Mouse (Mus musculus) erythroblast, embryonic 14.5 days (primary cell): ENCODE results near the gene Zfp316. TPM values are rescaled to one million over a fixed set of nuclear protein-coding genes. Genes with fewer than 3 reads are reported as not detected.

Experiments used
- H3K27me3 ChIP-seq: 2 replicates; pipeline ENCODE4 v1.6.1; 2012; ENCODE audit warnings: inconsistent platforms; ENCODE audit not compliant: control insufficient read depth
- H3K36me3 ChIP-seq: 2 replicates; pipeline ENCODE4 v1.6.1; 2012; ENCODE audit warnings: mild to moderate bottlenecking, inconsistent platforms; ENCODE audit not compliant: control insufficient read depth
- H3K4me1 ChIP-seq: 2 replicates; pipeline ENCODE4 v1.6.1; 2012; ENCODE audit warnings: inconsistent platforms; ENCODE audit not compliant: control insufficient read depth
- H3K4me3 ChIP-seq: replicated peaks from 2 replicates; pipeline ENCODE3; 2012; ENCODE audit warnings: moderate library complexity, mild to moderate bottlenecking, inconsistent platforms
- H3K9me3 ChIP-seq: 2 replicates; pipeline ENCODE4 v1.6.1; 2012; ENCODE audit warnings: low read length, inconsistent platforms, mixed read lengths; ENCODE audit not compliant: control insufficient read depth
- GATA1 ChIP-seq: IDR thresholded peaks from 2 replicates; pipeline ENCODE4 v1.6.1; 2012; ENCODE audit warnings: low read length, inconsistent platforms, mixed read lengths
- TAL1 ChIP-seq: IDR thresholded peaks from 3 replicates; pipeline ENCODE4 v1.6.1; 2012; ENCODE audit warnings: low read length, inconsistent platforms, mixed read lengths
- polyA plus RNA-seq: library from polyadenylated mRNA; stranded (reverse); fragments of >175 nt; gene quantifications from 2 replicates; pipeline ENCODE4 v1.2.3, GENCODE M21; 2012

Zfp316 gene
- polyA plus RNA-seq, 1 experiment = 0.02 TPM

GRCm38 (mm10) chr5:143213832-143214231 is 56.0 kb downstream of the Zfp316 start:
- TF ChIP-seq TAL1 (no peak), GATA1 (no peak)
- Histone ChIP-seq H3K36me3 (no peaks in the 10 kb centered on the region), H3K9me3 (peaks cover 2% of the 10 kb centered on the region), H3K4me3 (no peak overlapping the region), H3K27me3 (no peaks in the 10 kb centered on the region), H3K4me1 (no peaks in the 10 kb centered on the region)

DNA sequence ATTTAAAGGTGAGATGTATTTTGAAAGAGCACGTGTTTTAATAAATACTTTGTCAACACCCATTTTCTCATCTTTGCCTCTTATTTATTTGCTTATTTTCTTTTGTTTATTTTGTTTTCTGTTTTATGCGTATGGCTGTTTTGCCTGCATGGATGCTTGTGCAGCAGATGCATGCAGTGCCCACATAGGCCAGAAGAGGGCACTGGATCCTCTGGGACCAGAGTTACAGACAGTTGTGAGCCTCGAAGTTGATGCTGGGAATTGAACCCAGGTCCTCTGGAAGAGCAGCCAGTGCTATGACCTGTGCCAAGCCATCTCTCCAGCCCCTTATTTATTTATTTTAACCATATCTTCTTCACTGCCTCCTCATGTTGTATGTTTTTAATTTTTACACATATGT is 64.8 kb downstream of the Zfp316 start:
- TF ChIP-seq GATA1 (no peak), TAL1 (no peak)
- peaks cover 15% of the 10 kb centered on the region for H3K9me3 ChIP-seq
- no peaks in the 10 kb centered on the region for H3K36me3 ChIP-seq
- H3K4me1 ChIP-seq = no peaks in the 10 kb centered on the region
- no peak overlapping the region for H3K4me3 ChIP-seq
- H3K27me3 ChIP-seq = no peaks in the 10 kb centered on the region

Other genes starting within 250 kb of the Zfp316 start
- 2.4 and 2.9 TPM in 2 replicates for gene Rnf216, start 157.0 kb downstream of the Zfp316 start, polyA plus RNA-seq
- gene Olfr718-ps1, start 122.4 kb downstream of the Zfp316 start, polyA plus RNA-seq = not detected in 2 replicates
- gene Rbak, start 89.2 kb downstream of the Zfp316 start, polyA plus RNA-seq = 0.01 and 0.02 TPM in 2 replicates
- gene Spdye4b, start 89.0 kb downstream of the Zfp316 start, polyA plus RNA-seq = not detected in 2 replicates
- gene Spdye4a, start 43.1 kb downstream of the Zfp316 start, polyA plus RNA-seq = 0.02 TPM in 1 of 2 replicates, not detected in the other
- gene Zfp12, start 34.9 kb downstream of the Zfp316 start, polyA plus RNA-seq = 0.02 TPM in 2 replicates
- gene Zfp853, start 23.6 kb upstream of the Zfp316 start, polyA plus RNA-seq = 0.01 TPM in 1 of 2 replicates, not detected in the other
- gene E130309D02Rik, start 45.3 kb upstream of the Zfp316 start, polyA plus RNA-seq = 9.0 and 10.0 TPM in 2 replicates
- 4.9 and 6.6 TPM in 2 replicates for gene Zdhhc4, start 59.2 kb upstream of the Zfp316 start, polyA plus RNA-seq
- gene Grid2ip, start 87.3 kb upstream of the Zfp316 start, polyA plus RNA-seq = not detected in 2 replicates
- 4.8 and 5.2 TPM in 2 replicates for gene Kdelr2, start 133.8 kb upstream of the Zfp316 start, polyA plus RNA-seq
- gene Daglb, start 194.6 kb upstream of the Zfp316 start, polyA plus RNA-seq = 0.52 and 0.87 TPM in 2 replicates